Mouse (Mus musculus) spleen, postnatal 10 days (tissue): ENCODE results near the gene Stk25.
A peak's percentile ranks its signal among the peaks of the same experiment; 100 is the strongest.

Experiments used
- DNase-seq, 2 experiments: peaks; one replicate each; pipeline ENCODE4 v3.0.0; 2021 to 2022; ENCODE audit warnings: low spot score in 2 of 2

The Stk25 gene

GRCm38 (mm10) chr1:93668791-93669548, 10.5 kb upstream of the Stk25 start:
- DNase-seq, result peak; percentile 31 to 78

GRCm38 (mm10) chr1:93667760-93668400, 9.4 kb upstream of the Stk25 start:
- peak in 1 of 2 experiments; percentile 62 for DNase-seq

- DNase-seq, result no peak
Measured at GRCm38 (mm10) chr1:93657025-93657360, 1.5 kb downstream of the Stk25 start.

- DNase-seq, result no peak
Measured at GRCm38 (mm10) chr1:93656325-93657024, 2.0 kb downstream of the Stk25 start.

- DNase-seq, result no peak
Measured at GRCm38 (mm10) chr1:93654798-93655197, 3.7 kb downstream of the Stk25 start.

- no peak for DNase-seq
Measured at GRCm38 (mm10) chr1:93654275-93654674, 4.2 kb downstream of the Stk25 start.

- no peak for DNase-seq
Measured at GRCm38 (mm10) chr1:93649604-93650172, 8.8 kb downstream of the Stk25 start.

GRCm38 (mm10) chr1:93642692-93643091, 15.8 kb downstream of the Stk25 start:
- no peak for DNase-seq

- no peak for DNase-seq
Measured at GRCm38 (mm10) chr1:93641978-93642377, 16.5 kb downstream of the Stk25 start.

GRCm38 (mm10) chr1:93636211-93636897, 22.1 kb downstream of the Stk25 start:
- no peak for DNase-seq

GRCm38 (mm10) chr1:93635580-93636192, 22.8 kb downstream of the Stk25 start:
- DNase-seq, result peak; percentile 94 to 99

- DNase-seq, result peak in 1 of 2 experiments; percentile 72
Measured at GRCm38 (mm10) chr1:93635091-93635579, 23.3 kb downstream of the Stk25 start.

- DNase-seq, result peak in 1 of 2 experiments; percentile 31
Measured at GRCm38 (mm10) chr1:93634481-93634891, 24.0 kb downstream of the Stk25 start.

GRCm38 (mm10) chr1:93632723-93633122, 25.7 kb downstream of the Stk25 start:
- DNase-seq, result no peak

GRCm38 (mm10) chr1:93630796-93631195, 27.7 kb downstream of the Stk25 start:
- no peak for DNase-seq

GRCm38 (mm10) chr1:93624502-93624901, 34.0 kb downstream of the Stk25 start:
- DNase-seq, result no peak

- no peak for DNase-seq
Measured at GRCm38 (mm10) chr1:93618948-93619347, 39.5 kb downstream of the Stk25 start.

- DNase-seq, result no peak
Measured at GRCm38 (mm10) chr1:93618059-93618748, 40.3 kb downstream of the Stk25 start.

GRCm38 (mm10) chr1:93609762-93610161, 48.7 kb downstream of the Stk25 start:
- no peak for DNase-seq

- DNase-seq, result no peak
Measured at GRCm38 (mm10) chr1:93608696-93609245, 49.7 kb downstream of the Stk25 start.
